Mouse (Mus musculus): ENCODE measurements around the gene Dusp23. TPM values are rescaled to one million over a fixed set of nuclear protein-coding genes. Genes with fewer than 3 reads are reported as not detected.

Dusp23 gene
- polyA plus RNA-seq, 1 experiment from 2014 or later: 8.4 TPM

DNA sequence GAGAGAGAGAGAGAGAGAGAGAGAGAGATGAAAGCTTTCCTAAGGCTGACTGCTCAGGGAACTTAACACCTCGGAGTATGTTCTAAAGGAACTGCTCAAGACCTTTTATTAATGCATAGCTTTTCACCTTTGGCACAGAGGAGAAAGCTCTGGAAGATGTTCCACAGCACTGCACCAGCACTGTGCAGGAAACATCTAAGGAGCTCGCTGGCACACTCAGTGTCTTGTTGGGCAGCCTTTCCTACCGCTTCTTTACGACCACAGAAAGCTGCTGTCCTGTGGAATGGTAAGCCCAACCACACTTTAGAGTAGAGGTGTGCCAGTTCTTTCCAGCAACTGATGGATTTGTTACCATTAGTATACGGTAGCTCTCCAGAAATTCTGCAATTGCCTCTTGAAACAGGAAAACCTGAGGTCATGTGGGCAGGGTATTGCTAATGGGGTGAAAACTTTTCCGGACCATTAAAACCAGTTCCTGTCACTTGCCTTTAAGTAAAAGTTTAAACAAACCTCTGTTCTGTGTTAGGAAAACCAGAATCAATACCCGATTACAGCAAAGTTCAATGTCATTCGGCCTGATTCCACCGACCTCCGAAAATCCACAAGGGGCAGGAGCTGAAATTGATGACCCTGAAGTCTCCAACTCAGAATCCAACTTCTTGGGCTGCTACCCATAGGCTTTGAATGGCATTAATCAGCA is 18.7 kb upstream of the Dusp23 start:
- Histone ChIP-seq H3K4me2 (ENCODE audit: low read length) (no peak overlapping the region), H3K4me1 (ENCODE audit: control insufficient read depth, insufficient read depth, low read depth, low read length) (no peaks in the 10 kb centered on the region), H3K36me3 (ENCODE audit: control insufficient read depth, insufficient read depth, low read length) (no peaks in the 10 kb centered on the region), H3K9ac (ENCODE audit: low read depth, low read length) (no peak overlapping the region), H3K27me3 (replicated peaks; ENCODE audit: control insufficient read depth, insufficient read depth, low read length) (no peaks in the 10 kb centered on the region), H3K4me3 (ENCODE audit: low read length) (no peak overlapping the region), H3K9me3 (ENCODE audit: control insufficient read depth, low read length) (no peaks in the 10 kb centered on the region), H3K27ac (ENCODE audit: low read depth, low read length) (no peak overlapping the region)
- ATAC-seq: no peak
- 86% methylated on average over 10 of the region's 10 CpGs for WGBS

DNA sequence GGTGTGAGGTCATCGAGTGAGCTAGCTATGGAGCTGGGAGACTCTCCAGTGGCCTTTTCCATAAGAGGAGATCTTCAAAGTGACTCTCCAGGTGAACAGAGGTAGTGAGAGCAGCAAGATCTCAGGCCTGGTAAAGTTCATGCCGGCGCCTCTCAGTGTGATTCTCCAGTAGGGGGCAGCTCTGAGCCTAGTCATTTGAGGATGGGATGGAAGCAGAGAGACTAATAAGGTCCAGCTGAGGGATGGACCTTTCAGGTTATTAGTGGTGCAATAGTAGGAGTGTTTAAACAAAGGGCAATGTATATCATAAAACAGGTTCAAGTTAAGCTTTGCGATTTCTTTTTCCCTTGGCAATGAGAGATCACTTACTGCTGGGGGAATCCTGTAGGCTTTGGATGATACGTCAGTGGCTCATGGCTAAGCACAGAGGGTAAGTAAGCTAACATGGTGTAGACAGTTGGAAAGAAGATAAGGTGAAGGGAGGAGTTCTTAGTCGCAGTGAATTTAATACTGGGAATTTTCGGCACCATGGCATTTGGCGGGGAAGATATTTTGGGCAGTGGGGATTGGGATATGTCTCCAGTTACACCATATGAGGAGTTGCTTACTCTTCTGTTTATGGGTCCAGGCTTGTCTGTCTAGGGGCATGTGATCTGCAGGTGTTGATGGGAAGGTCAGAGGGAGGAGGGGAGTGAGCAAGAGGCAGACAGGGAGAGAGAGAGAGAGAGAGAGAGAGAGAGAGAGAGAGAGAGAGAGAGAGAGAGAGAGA is 17.9 kb upstream of the Dusp23 start:
- 62% methylated on average over 8 of the region's 8 CpGs for WGBS
- no peaks in the 10 kb centered on the region for H3K36me3 ChIP-seq (ENCODE audit: control insufficient read depth, insufficient read depth, low read length)
- ATAC-seq: no peak

DNA sequence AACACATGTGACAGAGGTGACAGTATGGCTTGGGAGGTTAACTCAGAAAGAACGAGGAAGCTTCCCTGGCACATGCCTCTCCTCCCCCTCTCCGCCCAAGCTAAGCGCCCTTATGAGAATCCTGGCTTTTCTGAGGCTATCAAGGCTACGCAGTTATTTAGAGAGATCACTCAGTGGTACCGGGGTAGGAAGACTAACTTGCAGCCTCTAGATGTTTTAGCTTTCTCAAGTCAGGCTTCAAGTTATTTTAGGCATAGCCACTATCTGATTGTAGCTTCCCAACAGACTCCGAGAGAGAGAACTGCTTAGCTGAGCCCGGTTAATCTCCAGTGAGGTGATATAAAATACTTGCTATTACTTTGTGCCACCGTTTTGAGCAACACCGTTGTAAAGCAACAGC is 16.6 kb upstream of the Dusp23 start:
- no peaks in the 10 kb centered on the region for H3K4me1 ChIP-seq (ENCODE audit: control insufficient read depth, insufficient read depth, low read depth, low read length)
- ATAC-seq: no peak
- H3K4me3 ChIP-seq (ENCODE audit: low read length): no peak overlapping the region
- no peaks in the 10 kb centered on the region for H3K27me3 ChIP-seq (replicated peaks; ENCODE audit: control insufficient read depth, insufficient read depth, low read length)
- H3K4me2 ChIP-seq (ENCODE audit: low read length): no peak overlapping the region
- WGBS: 89% methylated on average over 9 of the region's 9 CpGs
- H3K36me3 ChIP-seq (ENCODE audit: control insufficient read depth, insufficient read depth, low read length): no peaks in the 10 kb centered on the region
- no peak overlapping the region for H3K9ac ChIP-seq (ENCODE audit: low read depth, low read length)
- H3K27ac ChIP-seq (ENCODE audit: low read depth, low read length): no peak overlapping the region
- no peaks in the 10 kb centered on the region for H3K9me3 ChIP-seq (ENCODE audit: control insufficient read depth, low read length)

More for the DNA sequence above, 17.9 kb upstream of the Dusp23 start:
- Histone ChIP-seq H3K4me2 (ENCODE audit: low read length) (no peak overlapping the region), H3K4me1 (ENCODE audit: control insufficient read depth, insufficient read depth, low read depth, low read length) (no peaks in the 10 kb centered on the region), H3K4me3 (ENCODE audit: low read length) (no peak overlapping the region), H3K9me3 (ENCODE audit: control insufficient read depth, low read length) (no peaks in the 10 kb centered on the region), H3K27ac (ENCODE audit: low read depth, low read length) (no peak overlapping the region), H3K9ac (ENCODE audit: low read depth, low read length) (no peak overlapping the region), H3K27me3 (replicated peaks; ENCODE audit: control insufficient read depth, insufficient read depth, low read length) (no peaks in the 10 kb centered on the region)

DNA sequence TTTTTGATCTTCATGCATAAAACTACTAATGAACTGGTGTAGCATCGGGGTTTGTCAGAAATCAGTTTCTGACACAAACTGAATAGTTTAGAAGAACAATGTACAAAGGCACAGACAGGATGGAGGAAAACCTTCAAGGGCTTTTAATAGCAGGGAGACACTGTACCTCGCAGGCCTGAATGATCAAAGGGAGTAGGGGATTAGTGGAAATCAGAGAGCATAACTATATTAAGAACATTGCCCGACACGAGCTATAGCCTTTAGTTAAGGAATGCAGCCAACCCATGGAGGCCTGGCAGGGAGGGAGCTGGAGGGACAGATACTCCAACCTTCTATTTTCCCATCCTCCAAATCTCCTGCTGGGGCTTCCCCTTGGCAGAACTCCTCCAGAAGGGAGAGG is 14.5 kb upstream of the Dusp23 start:
- no peak overlapping the region for H3K27ac ChIP-seq (ENCODE audit: low read depth, low read length)
- no peaks in the 10 kb centered on the region for H3K4me1 ChIP-seq (ENCODE audit: control insufficient read depth, insufficient read depth, low read depth, low read length)
- no peak overlapping the region for H3K9ac ChIP-seq (ENCODE audit: low read depth, low read length)
- no peaks in the 10 kb centered on the region for H3K9me3 ChIP-seq (ENCODE audit: control insufficient read depth, low read length)
- no peak overlapping the region for H3K4me2 ChIP-seq (ENCODE audit: low read length)
- no peaks in the 10 kb centered on the region for H3K36me3 ChIP-seq (ENCODE audit: control insufficient read depth, insufficient read depth, low read length)
- 51% methylated on average over 4 of the region's 4 CpGs for WGBS
- no peak overlapping the region for H3K4me3 ChIP-seq (ENCODE audit: low read length)
- H3K27me3 ChIP-seq (replicated peaks; ENCODE audit: control insufficient read depth, insufficient read depth, low read length): no peaks in the 10 kb centered on the region
- ATAC-seq: no peak

DNA sequence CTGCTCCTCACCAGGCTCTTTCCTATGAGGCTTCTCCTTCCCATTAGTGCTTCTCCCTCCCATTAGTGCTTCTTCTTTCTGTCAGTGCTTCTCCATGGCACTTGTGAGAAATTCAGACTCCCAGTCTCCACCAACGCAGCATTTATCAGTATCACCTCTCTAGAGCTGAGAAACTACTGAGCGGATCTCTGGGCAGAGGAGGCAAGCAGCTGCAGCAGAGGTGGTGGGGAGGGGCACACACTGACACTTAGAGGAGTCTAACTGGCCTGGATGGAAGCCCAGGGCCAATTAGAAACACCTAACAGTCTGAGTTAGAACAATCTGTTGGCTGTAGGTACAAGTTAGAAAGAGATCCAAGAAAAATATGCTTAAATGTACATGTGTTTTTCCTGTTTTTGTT is 6.0 kb upstream of the Dusp23 start:
- ATAC-seq: no peak
- H3K9ac ChIP-seq (ENCODE audit: low read depth, low read length): no peak overlapping the region
- H3K9me3 ChIP-seq (ENCODE audit: control insufficient read depth, low read length): no peaks in the 10 kb centered on the region
- no peaks in the 10 kb centered on the region for H3K27me3 ChIP-seq (replicated peaks; ENCODE audit: control insufficient read depth, insufficient read depth, low read length)
- H3K27ac ChIP-seq (ENCODE audit: low read depth, low read length): no peak overlapping the region
- H3K4me1 ChIP-seq (ENCODE audit: control insufficient read depth, insufficient read depth, low read depth, low read length): no peaks in the 10 kb centered on the region
- H3K4me2 ChIP-seq (ENCODE audit: low read length): no peak overlapping the region
- H3K36me3 ChIP-seq (ENCODE audit: control insufficient read depth, insufficient read depth, low read length): no peaks in the 10 kb centered on the region
- WGBS: 74% methylated on average over 2 of the region's 2 CpGs
- no peak overlapping the region for H3K4me3 ChIP-seq (ENCODE audit: low read length)

- Histone ChIP-seq H3K4me3 (ENCODE audit: low read length) (no peak overlapping the region), H3K4me2 (ENCODE audit: low read length) (no peak overlapping the region), H3K27me3 (replicated peaks; ENCODE audit: control insufficient read depth, insufficient read depth, low read length) (no peaks in the 10 kb centered on the region), H3K9ac (ENCODE audit: low read depth, low read length) (no peak overlapping the region), H3K36me3 (ENCODE audit: control insufficient read depth, insufficient read depth, low read length) (no peaks in the 10 kb centered on the region), H3K27ac (ENCODE audit: low read depth, low read length) (no peak overlapping the region), H3K9me3 (ENCODE audit: control insufficient read depth, low read length) (no peaks in the 10 kb centered on the region), H3K4me1 (ENCODE audit: control insufficient read depth, insufficient read depth, low read depth, low read length) (no peaks in the 10 kb centered on the region)
- 68% methylated on average over 4 of the region's 4 CpGs for WGBS
- no peak for ATAC-seq
Observed at GRCm38 (mm10) chr1:172637801-172638200, 5.0 kb upstream of the Dusp23 start.

- no peaks in the 10 kb centered on the region for H3K9me3 ChIP-seq (ENCODE audit: control insufficient read depth, low read length)
- H3K4me1 ChIP-seq (ENCODE audit: control insufficient read depth, insufficient read depth, low read depth, low read length): no peaks in the 10 kb centered on the region
- no peak overlapping the region for H3K27ac ChIP-seq (ENCODE audit: low read depth, low read length)
- H3K27me3 ChIP-seq (replicated peaks; ENCODE audit: control insufficient read depth, insufficient read depth, low read length): no peaks in the 10 kb centered on the region
- WGBS: 95% methylated on average over 5 of the region's 5 CpGs
- no peak for ATAC-seq
- H3K36me3 ChIP-seq (ENCODE audit: control insufficient read depth, insufficient read depth, low read length): no peaks in the 10 kb centered on the region
- no peak overlapping the region for H3K4me2 ChIP-seq (ENCODE audit: low read length)
- no peak overlapping the region for H3K4me3 ChIP-seq (ENCODE audit: low read length)
- H3K9ac ChIP-seq (ENCODE audit: low read depth, low read length): no peak overlapping the region
Observed at GRCm38 (mm10) chr1:172636266-172636665, 3.5 kb upstream of the Dusp23 start.

- Histone ChIP-seq H3K36me3 (ENCODE audit: control insufficient read depth, insufficient read depth, low read length) (no peaks in the 10 kb centered on the region), H3K27ac (ENCODE audit: low read depth, low read length) (no peak overlapping the region), H3K9ac (ENCODE audit: low read depth, low read length) (no peak overlapping the region), H3K4me3 (ENCODE audit: low read length) (no peak overlapping the region), H3K27me3 (replicated peaks; ENCODE audit: control insufficient read depth, insufficient read depth, low read length) (no peaks in the 10 kb centered on the region), H3K4me2 (ENCODE audit: low read length) (no peak overlapping the region), H3K4me1 (ENCODE audit: control insufficient read depth, insufficient read depth, low read depth, low read length) (no peaks in the 10 kb centered on the region), H3K9me3 (ENCODE audit: control insufficient read depth, low read length) (no peaks in the 10 kb centered on the region)
- whole genome bisulfite sequencing: 42% methylated on average over 4 of the region's 4 CpGs
- ATAC-seq: no peak
Observed at GRCm38 (mm10) chr1:172635258-172635657, 2.5 kb upstream of the Dusp23 start.

- Histone ChIP-seq H3K27ac (ENCODE audit: low read depth, low read length) (peak overlapping the region; percentile 16; the same call in 1 of the 2 replicates), H3K27me3 (replicated peaks; ENCODE audit: control insufficient read depth, insufficient read depth, low read length) (no peaks in the 10 kb centered on the region), H3K4me3 (ENCODE audit: low read length) (no peak overlapping the region), H3K9ac (ENCODE audit: low read depth, low read length) (no peak overlapping the region), H3K4me2 (ENCODE audit: low read length) (no peak overlapping the region), H3K9me3 (ENCODE audit: control insufficient read depth, low read length) (no peaks in the 10 kb centered on the region), H3K4me1 (ENCODE audit: control insufficient read depth, insufficient read depth, low read depth, low read length) (no peaks in the 10 kb centered on the region), H3K36me3 (ENCODE audit: control insufficient read depth, insufficient read depth, low read length) (no peaks in the 10 kb centered on the region)
- WGBS: 92% methylated on average over 2 of the region's 2 CpGs
- ATAC-seq: no peak
Observed at GRCm38 (mm10) chr1:172634136-172634535, 1.4 kb upstream of the Dusp23 start.

All from hindbrain, embryonic 16.5 days (tissue).